Mouse (Mus musculus) adrenal gland, adult 18-20 months (tissue): ENCODE results near the gene Kdm4d. TPM values are rescaled to one million over a fixed set of nuclear protein-coding genes. Genes with fewer than 3 reads are reported as not detected.
"Not testable (repeated sequence)": the region's sequence is repeated elsewhere in the genome, so short reads cannot be mapped to it uniquely, and the experiment has no call there.

ENCODE experiments used
- DNase-seq, 2 experiments: peaks; one replicate each; pipeline ENCODE4 v3.0.0; 2021 to 2022; ENCODE audit warnings: low spot score in 2 of 2
- total RNA-seq, 2 experiments: library from RNA; stranded (reverse); gene quantifications; 1 replicate in 1 of 2; 2 replicates in 1 of 2; pipeline ENCODE4 v1.2.3; 2021

The Kdm4d gene
- total RNA-seq, 2 experiments from 2014 or later: 0.10 to 0.27 TPM

GRCm38 (mm10) chr9:14456320-14456719 is 44.0 kb downstream of the Kdm4d start:
- DNase-seq: no peak

- DNase-seq: not testable (repeated sequence)
Measured at GRCm38 (mm10) chr9:14451120-14451519, 49.2 kb downstream of the Kdm4d start.

- DNase-seq: not testable (repeated sequence)
Measured at GRCm38 (mm10) chr9:14447086-14447485, 53.2 kb downstream of the Kdm4d start.

GRCm38 (mm10) chr9:14440347-14440746 is 59.9 kb downstream of the Kdm4d start:
- no peak for DNase-seq

GRCm38 (mm10) chr9:14433252-14433939 is 66.9 kb downstream of the Kdm4d start:
- no peak for DNase-seq

Other genes with a start within 250 kb of the Kdm4d start
- 10 to 100 TPM; 40.6 to 66.1 TPM for gene Sesn3, start 225.4 kb downstream of the Kdm4d start, total RNA-seq
- gene Endod1, start 119.0 kb downstream of the Kdm4d start, total RNA-seq: 10 to 100 TPM; 16.1 to 18.5 TPM
- 100 to 1,000 TPM; 101 to 119 TPM for gene Cwc15, start 135 bp upstream of the Kdm4d start, total RNA-seq
- gene Amotl1, start 144.6 kb upstream of the Kdm4d start, total RNA-seq: 10 to 100 TPM; 30.3 to 45.1 TPM
- gene Piwil4, start 240.3 kb upstream of the Kdm4d start, total RNA-seq: under 1 TPM in 1 of 2 experiments, not detected in 1; 0.19 TPM